Mouse (Mus musculus): ENCODE measurements around the gene Gm10272.
"Not testable (repeated sequence)": the region's sequence is repeated elsewhere in the genome, so short reads cannot be mapped to it uniquely, and the experiment has no call there.

The Gm10272 gene

DNA sequence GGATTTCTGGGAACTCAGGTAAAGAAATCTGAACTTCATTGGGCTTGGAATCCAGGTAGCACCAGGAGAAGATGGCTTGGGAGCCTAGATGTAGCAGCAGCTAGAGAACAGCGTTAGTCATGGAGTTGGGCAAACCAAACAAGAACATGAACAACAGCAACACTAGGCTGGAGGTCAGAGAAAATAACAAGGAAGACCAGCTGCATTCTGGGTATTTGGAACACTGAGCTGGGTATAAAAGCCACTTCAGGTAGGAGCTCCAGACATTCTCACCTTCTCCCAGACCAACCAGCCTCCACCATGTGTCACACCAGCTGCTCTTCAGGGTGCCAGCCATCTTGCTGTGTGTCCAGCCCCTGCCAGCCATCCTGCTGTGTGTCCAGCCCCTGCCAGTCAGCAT, at the start of gene Gm10272:
TSS of gene Gm10272 (plus strand) at position 301 of the 400 bp plus-strand sequence.
- DNase-seq, result no peak

DNA sequence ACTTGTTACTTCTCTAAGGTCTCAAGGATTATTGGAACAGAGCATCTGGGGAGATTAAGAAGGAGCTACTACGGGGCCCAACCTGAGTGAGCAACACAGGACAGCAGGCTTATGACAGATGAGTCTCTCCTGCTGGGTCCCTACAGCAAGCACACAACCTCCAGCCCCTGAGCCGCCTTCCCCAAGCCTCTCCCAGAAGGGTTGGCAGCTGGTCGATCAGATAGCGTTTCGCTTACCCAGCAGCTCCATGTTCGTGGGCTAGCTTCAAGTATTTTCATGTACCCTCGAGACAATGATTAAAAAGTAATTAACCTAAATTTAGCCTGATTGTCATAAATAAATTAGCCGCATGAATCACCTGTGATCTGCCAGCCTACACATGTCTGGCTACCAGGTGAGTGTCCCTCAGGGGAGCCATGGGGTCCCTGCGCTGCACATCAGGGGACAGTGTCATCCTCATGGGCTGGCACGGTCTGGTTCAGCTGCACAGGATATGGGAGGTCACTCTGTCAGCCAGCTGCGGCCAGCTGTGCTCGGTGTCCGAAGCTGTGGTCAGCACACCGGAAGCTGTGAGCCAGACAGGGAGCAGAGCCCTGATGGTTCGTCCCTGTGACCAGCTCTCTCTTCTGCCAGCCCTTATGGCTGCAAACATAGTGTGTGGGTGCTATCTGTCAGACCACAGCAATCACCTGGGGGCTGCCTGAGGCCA, 48.0 kb upstream of the Gm10272 start:
- no peak for DNase-seq

GRCm38 (mm10) chr10:77663949-77664665, 42.3 kb upstream of the Gm10272 start:
- no peak for DNase-seq

DNA sequence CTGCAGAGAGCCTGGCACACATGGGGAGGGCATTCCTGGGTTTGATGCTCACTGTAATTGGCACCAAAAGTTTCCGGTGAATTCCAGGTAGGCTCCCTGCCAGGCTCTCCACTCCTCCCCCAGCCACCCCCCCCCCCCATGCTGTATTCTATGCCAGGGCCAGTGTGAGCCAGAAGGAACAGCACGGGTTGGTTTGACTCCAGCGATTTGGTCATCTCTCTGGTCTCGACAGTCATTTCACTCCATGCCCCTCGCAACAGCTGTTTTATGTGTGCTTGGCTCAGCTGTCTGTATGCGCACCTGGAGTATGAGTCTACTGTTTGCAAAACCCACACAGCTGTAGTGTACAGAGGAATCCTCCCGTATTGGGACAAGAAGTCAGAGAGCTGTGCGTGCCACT, 40.1 kb upstream of the Gm10272 start:
- DNase-seq, result no peak

- peak; percentile 45 for DNase-seq
Measured at GRCm38 (mm10) chr10:77667402-77667801, 39.0 kb upstream of the Gm10272 start.

DNA sequence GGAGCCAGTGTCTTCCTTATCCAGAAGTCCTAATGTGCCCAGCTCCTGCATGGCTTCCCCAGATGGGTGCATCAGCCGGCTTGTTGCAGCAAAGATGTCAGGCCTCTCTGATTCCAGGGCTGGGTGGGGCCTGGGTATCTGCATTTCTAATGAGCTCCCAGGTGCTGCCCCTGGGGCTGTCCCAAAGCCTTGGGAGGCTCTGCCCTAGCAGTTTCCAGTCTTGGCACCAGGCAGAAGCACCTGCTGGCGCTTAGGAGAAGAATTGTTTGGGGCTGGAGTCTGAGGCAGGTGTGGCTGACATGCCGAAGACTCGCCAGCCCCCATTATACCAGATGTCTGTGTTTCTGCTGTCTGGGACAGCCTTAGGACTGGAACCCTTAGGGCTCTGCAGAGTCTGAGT, 35.7 kb upstream of the Gm10272 start:
- DNase-seq, result no peak

- DNase-seq, result no peak
Measured at GRCm38 (mm10) chr10:77671519-77671918, 34.9 kb upstream of the Gm10272 start.

DNA sequence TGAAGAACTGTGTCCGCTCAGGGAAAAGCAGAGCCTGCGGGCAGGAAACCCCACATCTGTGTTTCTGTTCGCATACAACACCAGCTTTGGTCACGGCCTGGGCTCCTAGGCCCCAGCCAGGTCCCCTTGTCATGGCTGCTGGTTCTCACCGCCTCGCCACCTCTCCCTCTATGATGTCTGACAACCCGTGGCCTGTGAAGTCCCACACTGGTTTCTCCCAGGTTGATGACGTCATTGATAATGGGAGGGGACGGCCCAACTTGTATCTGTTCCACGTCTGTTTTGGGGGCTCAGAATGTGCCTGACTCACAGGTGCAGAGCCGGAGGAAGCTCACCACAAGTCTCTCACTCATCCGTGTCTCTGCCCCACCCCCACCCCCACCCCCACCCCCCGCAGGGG, 32.7 kb upstream of the Gm10272 start:
- DNase-seq, result no peak

GRCm38 (mm10) chr10:77677562-77677961, 28.9 kb upstream of the Gm10272 start:
- no peak for DNase-seq

DNA sequence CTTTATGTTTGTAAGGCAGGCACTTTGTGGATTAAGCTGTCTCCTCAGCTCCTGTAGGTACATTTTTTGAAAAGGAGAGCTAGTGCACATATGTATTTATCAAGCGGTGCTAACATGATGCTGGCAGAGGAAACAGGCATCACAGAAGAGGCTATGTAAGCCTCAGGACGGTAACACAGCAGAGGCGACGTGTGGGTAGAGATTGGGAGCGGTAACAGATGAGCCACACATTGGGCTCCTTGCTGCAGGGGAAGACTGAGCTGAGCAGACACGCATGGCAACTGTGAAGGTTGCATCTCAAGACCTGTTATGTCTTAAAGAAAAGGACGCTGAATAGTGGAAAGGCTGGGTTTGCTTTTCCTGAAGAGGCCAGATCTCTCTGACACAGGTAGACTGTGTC, 23.4 kb upstream of the Gm10272 start:
- DNase-seq, result peak; percentile 30

GRCm38 (mm10) chr10:77684181-77684580, 22.2 kb upstream of the Gm10272 start:
- DNase-seq, result no peak

- no peak for DNase-seq
Measured at GRCm38 (mm10) chr10:77685895-77686664, 20.3 kb upstream of the Gm10272 start, which contains the start of gene Tspear. Gene Tspear, plus strand, starts transcription at chr10:77686569.

DNA sequence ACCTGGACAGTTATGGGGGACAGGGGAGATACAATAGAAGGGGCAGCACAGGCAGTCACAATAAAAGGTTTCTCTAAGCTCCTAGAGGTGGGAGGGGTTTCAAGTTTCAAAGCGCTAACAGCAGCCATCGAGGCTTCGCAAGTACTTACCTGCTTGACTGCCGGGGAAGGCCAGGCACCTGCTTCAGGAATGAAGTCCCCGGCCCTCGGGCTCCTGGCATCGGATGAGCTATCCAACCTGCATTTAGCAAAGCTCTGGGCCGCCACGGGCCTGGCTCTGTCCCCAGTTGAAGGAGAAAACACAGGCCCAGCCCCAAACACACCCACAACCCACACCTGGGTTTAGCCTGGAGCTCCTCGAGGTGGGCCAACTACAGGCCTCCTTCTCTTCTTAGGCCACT, 19.4 kb upstream of the Gm10272 start:
- DNase-seq, result no peak

- not testable (repeated sequence) for DNase-seq
Measured at GRCm38 (mm10) chr10:77690356-77690807, 16.0 kb upstream of the Gm10272 start, which contains the start of gene Gm19402. Gene Gm19402, minus strand, starts transcription at chr10:77690757.

DNA sequence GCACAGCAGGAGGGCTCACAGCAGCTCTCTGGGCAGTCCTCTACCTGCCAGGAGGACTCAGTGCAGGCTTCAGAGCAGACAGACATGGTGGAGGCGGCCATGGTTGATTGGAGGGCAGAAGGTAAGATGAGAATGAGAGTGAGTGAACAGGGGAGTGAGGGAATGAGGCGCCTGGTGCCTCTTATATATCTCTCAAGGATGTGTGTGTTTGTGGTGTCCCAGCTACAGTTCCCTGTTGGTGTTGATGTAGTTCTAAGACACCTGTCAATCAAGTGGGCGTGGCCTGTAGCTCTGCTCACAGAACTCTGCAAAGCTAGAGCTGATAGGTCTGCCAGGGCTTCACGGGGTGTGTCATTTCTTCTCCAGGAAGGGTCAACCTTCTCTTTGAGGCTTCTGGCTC, 9.3 kb upstream of the Gm10272 start, which contains the start of gene Gm9508:
TSS of gene Gm9508 (minus strand) at position 101 of the 400 bp plus-strand sequence.
- DNase-seq, result no peak

DNA sequence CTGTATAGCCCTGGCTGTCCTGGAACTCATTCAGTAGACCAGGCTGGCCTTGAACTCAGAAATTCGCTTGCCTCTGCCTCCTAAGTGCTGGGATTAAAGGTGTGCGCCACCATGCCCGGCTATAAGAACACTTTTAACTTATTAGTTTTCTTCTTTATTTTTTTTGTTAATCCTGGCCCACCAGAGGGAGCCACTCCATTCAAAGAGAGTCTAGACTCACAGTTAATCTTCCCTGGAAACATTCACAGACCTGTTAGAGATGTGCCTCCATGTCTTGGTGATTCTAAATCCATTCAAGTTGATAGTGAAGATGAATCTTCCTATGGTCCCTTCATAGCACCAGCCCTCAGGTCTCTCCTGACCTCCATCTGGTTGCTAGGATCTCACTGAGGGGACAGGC, 3.4 kb downstream of the Gm10272 start:
- no peak for DNase-seq

DNA sequence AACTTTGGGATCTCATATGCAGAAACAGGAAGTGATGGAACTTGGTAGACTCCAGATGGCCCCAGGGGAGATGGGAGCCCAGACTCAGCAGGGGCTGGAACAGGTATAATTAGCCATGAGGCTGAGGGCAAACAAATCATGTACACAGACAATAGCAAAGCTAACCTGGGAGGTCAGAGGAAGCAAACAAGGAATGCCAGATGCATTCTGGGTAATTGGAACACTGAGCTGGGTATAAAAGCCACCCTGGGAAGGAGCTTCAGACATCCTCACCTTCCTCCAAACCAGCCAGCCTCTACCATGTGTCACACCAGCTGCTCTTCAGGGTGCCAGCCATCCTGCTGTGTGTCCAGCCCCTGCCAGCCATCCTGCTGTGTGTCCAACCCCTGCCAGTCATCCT, 4.7 kb downstream of the Gm10272 start, which contains the start of gene Gm10024:
TSS of gene Gm10024 (plus strand) at position 301 of the 400 bp plus-strand sequence.
- DNase-seq, result not testable (repeated sequence)

DNA sequence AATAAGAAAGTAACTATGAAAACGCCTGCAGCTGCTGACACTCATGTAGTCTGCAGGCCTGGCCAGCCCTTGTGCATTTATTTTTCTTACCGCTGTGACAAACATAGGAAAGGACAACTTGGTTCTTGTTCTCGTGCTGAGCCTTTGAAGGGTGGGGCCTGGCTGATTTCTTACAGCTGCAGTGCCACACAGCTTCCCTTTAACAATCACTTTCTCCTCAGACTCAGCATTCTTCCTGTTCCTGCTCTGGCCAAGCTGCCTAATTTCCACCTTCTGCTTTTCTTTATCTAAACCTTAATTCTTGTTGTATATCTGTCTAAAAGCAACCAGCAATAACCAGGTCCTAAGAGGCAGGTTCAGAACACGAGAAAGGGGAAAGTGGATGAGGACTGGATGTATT, 7.3 kb downstream of the Gm10272 start:
- DNase-seq, result no peak

GRCm38 (mm10) chr10:77715507-77715906, 9.1 kb downstream of the Gm10272 start, which contains the start of gene Gm10142:
Gene Gm10142, plus strand, starts transcription at chr10:77715807.
- DNase-seq, result no peak

DNA sequence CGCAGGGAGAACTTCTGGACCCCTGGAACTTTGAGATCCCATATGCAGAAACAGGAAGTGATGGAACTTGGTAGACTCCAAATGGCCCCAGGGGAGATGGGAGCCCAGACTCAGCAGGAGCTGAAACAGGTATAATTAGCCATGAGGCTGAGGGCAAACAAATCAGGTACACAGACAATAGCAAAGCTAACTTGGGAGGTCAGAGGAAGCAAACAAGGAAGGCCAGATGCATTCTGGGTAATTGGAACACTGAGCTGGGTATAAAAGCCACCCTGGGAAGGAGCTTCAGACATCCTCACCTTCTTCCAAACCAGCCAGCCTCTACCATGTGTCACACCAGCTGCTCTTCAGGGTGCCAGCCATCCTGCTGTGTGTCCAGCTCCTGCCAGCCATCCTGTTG, 13.9 kb downstream of the Gm10272 start, which contains the start of gene Krtap12-1:
TSS of gene Krtap12-1 (plus strand) at position 301 of the 400 bp plus-strand sequence.
- not testable (repeated sequence) for DNase-seq

DNA sequence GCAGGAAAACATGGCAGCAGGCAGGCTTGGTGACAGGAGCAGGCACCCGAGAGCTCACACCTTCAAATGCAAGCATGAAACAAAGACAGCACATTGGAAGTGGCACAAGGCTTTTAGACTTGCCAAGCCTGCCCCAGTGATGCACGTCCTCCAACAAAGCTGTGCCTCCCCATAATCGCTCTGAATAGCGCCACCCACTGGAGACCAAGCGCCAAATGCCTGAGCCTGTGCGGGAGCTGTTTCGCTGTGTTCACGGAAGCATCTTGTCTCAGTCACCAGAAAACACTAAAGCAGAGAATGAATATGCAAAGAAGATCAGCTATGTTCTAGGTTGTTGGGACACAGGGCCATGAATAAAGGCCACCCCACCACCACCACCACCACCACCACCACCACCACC, 18.4 kb downstream of the Gm10272 start:
- no peak for DNase-seq

DNA sequence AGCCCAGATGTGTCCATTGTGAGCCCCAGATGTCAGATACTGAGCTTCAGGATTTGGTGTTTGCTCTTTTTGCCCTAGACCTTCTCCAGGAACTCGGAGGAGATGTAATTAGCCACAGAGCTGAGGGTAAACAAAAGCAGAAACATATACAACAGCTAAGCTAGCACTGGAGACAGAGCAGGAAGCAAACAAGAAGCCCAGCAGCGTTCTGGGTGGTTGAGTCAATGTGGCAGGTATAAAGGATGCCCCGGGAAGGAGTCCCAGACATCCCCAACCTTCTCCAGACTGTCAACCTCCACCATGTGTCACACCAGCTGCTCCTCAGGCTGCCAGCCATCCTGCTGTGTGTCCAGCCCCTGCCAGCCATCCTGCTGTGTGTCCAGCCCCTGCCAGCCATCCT, 19.8 kb downstream of the Gm10272 start, which contains the start of gene Gm10100:
TSS of gene Gm10100 (plus strand) at position 301 of the 400 bp plus-strand sequence.
- DNase-seq, result no peak

DNA sequence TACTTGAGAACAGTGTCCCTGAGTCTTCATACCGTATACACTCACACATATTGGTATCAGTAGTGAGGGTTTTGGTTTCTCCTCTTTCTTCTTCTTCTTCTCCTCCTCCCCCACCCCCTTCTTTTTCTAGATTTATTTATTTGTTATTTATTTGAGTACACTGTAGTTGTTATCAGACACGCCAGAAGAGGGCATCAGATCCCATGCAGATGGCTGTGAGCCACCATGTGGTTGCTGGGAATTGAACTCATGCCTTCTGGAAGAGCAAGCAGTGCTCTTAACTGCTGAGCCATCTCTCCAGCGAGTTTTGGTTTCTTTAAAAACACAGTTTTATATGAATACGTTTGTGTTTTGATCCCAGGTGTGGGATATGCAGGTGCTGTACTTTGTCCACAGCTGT, 21.9 kb downstream of the Gm10272 start:
- DNase-seq, result no peak
